Mouse (Mus musculus) hindbrain, embryonic 16.5 days (tissue): ENCODE data around the gene A4galt. TPM values are rescaled to one million over a fixed set of nuclear protein-coding genes. Genes with fewer than 3 reads are reported as not detected.

Source experiments
- ATAC-seq: fragments of 200-750 bp; cut with Nextera tagmentation; 2 replicates; pipeline ENCODE4 v1.8.0; 2017; ENCODE audit warnings: moderate TSS enrichment, moderate library complexity
- H3K27ac ChIP-seq: fragments of 300-500 bp; sonication (generic); 2 replicates; pipeline ENCODE4 v1.5.1; 2014; ENCODE audit warnings: low read depth, mild to moderate bottlenecking, control low read depth, low read length, moderate library complexity
- H3K27me3 ChIP-seq: fragments of 300-500 bp; sonication (generic); replicated peaks from 2 replicates; pipeline ENCODE4 v1.6.1; 2014; ENCODE audit warnings: low read length; ENCODE audit not compliant: control insufficient read depth, insufficient read depth
- H3K36me3 ChIP-seq: fragments of 300-500 bp; sonication (generic); 2 replicates; pipeline ENCODE4 v1.6.1; 2014; ENCODE audit warnings: mild to moderate bottlenecking, low read length, moderate library complexity, mixed read lengths; ENCODE audit not compliant: control insufficient read depth, insufficient read depth
- H3K4me1 ChIP-seq: fragments of 300-500 bp; sonication (generic); 2 replicates; pipeline ENCODE4 v1.6.1; 2014; ENCODE audit warnings: low read depth, low read length; ENCODE audit not compliant: control insufficient read depth, insufficient read depth
- H3K4me2 ChIP-seq: fragments of 300-500 bp; sonication (generic); 2 replicates; pipeline ENCODE4 v1.6.1; 2014; ENCODE audit warnings: mild to moderate bottlenecking, low read length, control low read depth, moderate library complexity
- H3K4me3 ChIP-seq: fragments of 300-500 bp; sonication (generic); 2 replicates; pipeline ENCODE4 v1.5.1; 2014; ENCODE audit warnings: mild to moderate bottlenecking, low read length, control low read depth, moderate library complexity
- H3K9ac ChIP-seq: fragments of 300-500 bp; sonication (generic); 2 replicates; pipeline ENCODE4 v1.6.1; 2014; ENCODE audit warnings: low read depth, mild to moderate bottlenecking, control low read depth, low read length, moderate library complexity
- H3K9me3 ChIP-seq: fragments of 300-500 bp; sonication (generic); 2 replicates; pipeline ENCODE4 v1.6.1; 2014; ENCODE audit warnings: mild to moderate bottlenecking, low read length, moderate library complexity; ENCODE audit not compliant: control insufficient read depth
- WGBS: fragments of 180-500 bp; shearing (Covaris S2); extraction: QIAGEN DNeasy Blood & Tissue Kit; methylation state at CpG from one replicate; pipeline ENCODE4 v1.1.7; 2014; 5-methylcytosine and 5-hydroxymethylcytosine counted together
- polyA plus RNA-seq: library from polyadenylated mRNA; unstranded; fragments of >200 nt; fragmentation: Nextera tagmentation; extraction: Ambion mirVana; gene quantifications from 2 replicates; pipeline ENCODE4 v1.2.1, GENCODE M21; 2015

Gene A4galt
- polyA plus RNA-seq, 1 experiment from 2014 or later: 4.9 TPM

GRCm38 (mm10) chr15:83223208-83223962, 28.2 kb downstream of the A4galt start:
- Histone ChIP-seq H3K27me3 (no peaks in the 10 kb centered on the region), H3K4me2 (no peak overlapping the region), H3K4me1 (peaks cover 7% of the 10 kb centered on the region), H3K27ac (peak overlapping the region; percentile 14), H3K9me3 (no peaks in the 10 kb centered on the region), H3K9ac (peak overlapping the region; percentile 5; the same call in 1 of the 2 replicates), H3K4me3 (no peak overlapping the region), H3K36me3 (no peaks in the 10 kb centered on the region)
- ATAC-seq: peak; percentile 61; the same call in 1 of the 2 replicates
- WGBS: 40% methylated on average over 11 of the region's 11 CpGs

- H3K4me1 ChIP-seq: peaks cover 7% of the 10 kb centered on the region
- H3K9me3 ChIP-seq: no peaks in the 10 kb centered on the region
- ATAC-seq: no peak
- H3K9ac ChIP-seq: no peak overlapping the region
- H3K36me3 ChIP-seq: no peaks in the 10 kb centered on the region
- H3K4me3 ChIP-seq: no peak overlapping the region
- H3K4me2 ChIP-seq: no peak overlapping the region
- 93% methylated on average over 4 of the region's 4 CpGs for WGBS
- no peaks in the 10 kb centered on the region for H3K27me3 ChIP-seq
- no peak overlapping the region for H3K27ac ChIP-seq
Measured at GRCm38 (mm10) chr15:83221721-83222120, 29.9 kb downstream of the A4galt start.

GRCm38 (mm10) chr15:83220368-83221013, 31.1 kb downstream of the A4galt start:
- no peak for ATAC-seq
- no peak overlapping the region for H3K4me3 ChIP-seq
- H3K27ac ChIP-seq: no peak overlapping the region
- H3K36me3 ChIP-seq: no peaks in the 10 kb centered on the region
- H3K4me1 ChIP-seq: peaks cover 10% of the 10 kb centered on the region
- H3K4me2 ChIP-seq: no peak overlapping the region
- H3K27me3 ChIP-seq: no peaks in the 10 kb centered on the region
- 58% methylated on average over 9 of the region's 9 CpGs for WGBS
- H3K9ac ChIP-seq: no peak overlapping the region
- no peaks in the 10 kb centered on the region for H3K9me3 ChIP-seq

GRCm38 (mm10) chr15:83215322-83216216, 36.0 kb downstream of the A4galt start:
- Histone ChIP-seq H3K4me3 (no peak overlapping the region), H3K36me3 (no peaks in the 10 kb centered on the region), H3K27ac (peak overlapping the region; percentile 1; the same call in 1 of the 2 replicates), H3K4me1 (peaks cover 3% of the 10 kb centered on the region), H3K9ac (no peak overlapping the region), H3K9me3 (no peaks in the 10 kb centered on the region), H3K4me2 (no peak overlapping the region), H3K27me3 (no peaks in the 10 kb centered on the region)
- 28% methylated on average over 5 of the region's 5 CpGs for WGBS
- ATAC-seq: peak; percentile 42; the same call in 1 of the 2 replicates

- Histone ChIP-seq H3K4me3 (peak overlapping the region; percentile 30), H3K4me2 (peak overlapping the region; percentile 62), H3K4me1 (peaks cover 4% of the 10 kb centered on the region), H3K9me3 (no peaks in the 10 kb centered on the region), H3K9ac (peak overlapping the region; percentile 47; the same call in 1 of the 2 replicates), H3K27ac (no peak overlapping the region), H3K36me3 (no peaks in the 10 kb centered on the region), H3K27me3 (no peaks in the 10 kb centered on the region)
- no peak for ATAC-seq
- 24% methylated on average over 11 of the region's 11 CpGs for WGBS
Measured at GRCm38 (mm10) chr15:83210229-83210628, 41.3 kb downstream of the A4galt start.

- Histone ChIP-seq H3K4me1 (peaks cover 4% of the 10 kb centered on the region), H3K9ac (peak overlapping the region; percentile 47), H3K27me3 (no peaks in the 10 kb centered on the region), H3K36me3 (no peaks in the 10 kb centered on the region), H3K4me2 (peak overlapping the region; percentile 62), H3K4me3 (peak overlapping the region; percentile 30), H3K9me3 (no peaks in the 10 kb centered on the region), H3K27ac (peak overlapping the region; percentile 40)
- 18% methylated on average over 10 of the region's 10 CpGs for WGBS
- ATAC-seq: no peak
Measured at GRCm38 (mm10) chr15:83209719-83210118, 41.9 kb downstream of the A4galt start.

- ATAC-seq: no peak
- H3K27ac ChIP-seq: peak overlapping the region; percentile 40
Measured at GRCm38 (mm10) chr15:83209092-83209695, 42.4 kb downstream of the A4galt start.

GRCm38 (mm10) chr15:83204731-83205451, 46.7 kb downstream of the A4galt start:
- Histone ChIP-seq H3K36me3 (no peaks in the 10 kb centered on the region), H3K4me2 (peak overlapping the region; percentile 34), H3K4me3 (no peak overlapping the region), H3K9ac (no peak overlapping the region), H3K4me1 (peaks cover 4% of the 10 kb centered on the region), H3K27me3 (no peaks in the 10 kb centered on the region), H3K9me3 (no peaks in the 10 kb centered on the region), H3K27ac (no peak overlapping the region)
- 35% methylated on average over 9 of the region's 10 CpGs for WGBS
- ATAC-seq: no peak; the same call in 1 of the 2 replicates

More at GRCm38 (mm10) chr15:83209092-83209695, 42.4 kb downstream of the A4galt start:
- H3K36me3 ChIP-seq: no peaks in the 10 kb centered on the region
- H3K27me3 ChIP-seq: no peaks in the 10 kb centered on the region
- H3K4me1 ChIP-seq: peaks cover 4% of the 10 kb centered on the region
- no peaks in the 10 kb centered on the region for H3K9me3 ChIP-seq
- peak overlapping the region; percentile 33; the same call in 1 of the 2 replicates for H3K9ac ChIP-seq
- WGBS: 42% methylated on average over 4 of the region's 4 CpGs
- H3K4me3 ChIP-seq: peak overlapping the region; percentile 30
- H3K4me2 ChIP-seq: peak overlapping the region; percentile 62
